Mouse (Mus musculus) stomach, embryonic 16.5 days (tissue): ENCODE data around the gene Olfr96. TPM values are rescaled to one million over a fixed set of nuclear protein-coding genes. Genes with fewer than 3 reads are reported as not detected.
"Not testable (repeated sequence)": the region's sequence is repeated elsewhere in the genome, so short reads cannot be mapped to it uniquely, and the experiment has no call there.

Experiments
- ATAC-seq: fragments of 200-750 bp; cut with Nextera tagmentation; 2 replicates; pipeline ENCODE4 v1.8.0; 2017; ENCODE audit warnings: moderate number of reproducible peaks, moderate TSS enrichment; ENCODE audit not compliant: insufficient read depth, low FRiP score
- H3K27ac ChIP-seq: fragments of 300-500 bp; sonication (generic); 2 replicates; pipeline ENCODE4 v1.5.1; 2014; ENCODE audit warnings: low read length
- H3K27me3 ChIP-seq: fragments of 300-500 bp; sonication (generic); 2 replicates; pipeline ENCODE4 v1.6.1; 2014; ENCODE audit warnings: low read length, control low read depth, mixed read lengths; ENCODE audit not compliant: control insufficient read depth, insufficient read depth
- H3K36me3 ChIP-seq: fragments of 300-500 bp; sonication (generic); 2 replicates; pipeline ENCODE4 v1.6.1; 2014; ENCODE audit warnings: low read length; ENCODE audit not compliant: control insufficient read depth, insufficient read depth
- H3K4me1 ChIP-seq: fragments of 300-500 bp; sonication (generic); 2 replicates; pipeline ENCODE4 v1.6.1; 2014; ENCODE audit warnings: low read length, control low read depth, mixed read lengths; ENCODE audit not compliant: control insufficient read depth, insufficient read depth
- H3K4me2 ChIP-seq: fragments of 300-500 bp; sonication (generic); 2 replicates; pipeline ENCODE4 v1.6.1; 2014; ENCODE audit warnings: low read depth, low read length, mixed read lengths
- H3K4me3 ChIP-seq: fragments of 300-500 bp; sonication (generic); replicated peaks from 2 replicates; pipeline ENCODE4 v1.5.1; 2014; ENCODE audit warnings: mild to moderate bottlenecking, low read length
- H3K9ac ChIP-seq: fragments of 300-500 bp; sonication (generic); 2 replicates; pipeline ENCODE4 v1.6.1; 2014; ENCODE audit warnings: low read length
- H3K9me3 ChIP-seq: fragments of 300-500 bp; sonication (generic); replicated peaks from 2 replicates; pipeline ENCODE4 v1.6.1; 2016; ENCODE audit warnings: low read length, control low read depth; ENCODE audit not compliant: control insufficient read depth
- WGBS: fragments of 180-500 bp; shearing (Covaris S2); extraction: QIAGEN DNeasy Blood & Tissue Kit; methylation state at CpG from one replicate; pipeline ENCODE4 v1.1.7; 2014; 5-methylcytosine and 5-hydroxymethylcytosine counted together
- polyA plus RNA-seq: library from polyadenylated mRNA; unstranded; fragments of >200 nt; fragmentation: Nextera tagmentation; extraction: Ambion mirVana; gene quantifications from 2 replicates; pipeline ENCODE4 v1.2.1, GENCODE M21; 2015

Gene Olfr96
- polyA plus RNA-seq, 1 experiment from 2014 or later = not detected

DNA sequence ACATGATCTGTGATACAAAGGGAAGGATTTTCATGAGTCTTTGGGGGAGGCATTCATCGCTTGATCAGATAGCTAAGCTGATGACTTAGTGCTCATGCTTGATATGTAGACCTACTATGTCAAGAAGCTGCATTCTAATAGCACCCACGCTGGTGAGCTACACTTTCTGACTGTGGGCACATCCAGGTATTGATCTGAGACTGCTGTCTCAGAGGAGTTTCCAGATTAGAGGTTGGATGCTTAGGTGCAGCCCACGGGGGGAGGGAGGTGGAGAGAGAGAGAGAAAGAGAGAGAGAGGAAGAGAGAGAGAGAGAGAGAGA, 16.1 kb upstream of the Olfr96 start:
- Histone ChIP-seq H3K27me3 (no peaks in the 10 kb centered on the region; the same call in 1 of the 2 replicates), H3K4me1 (no peaks in the 10 kb centered on the region)
- WGBS = 29% methylated on average over 3 of the region's 3 CpGs

DNA sequence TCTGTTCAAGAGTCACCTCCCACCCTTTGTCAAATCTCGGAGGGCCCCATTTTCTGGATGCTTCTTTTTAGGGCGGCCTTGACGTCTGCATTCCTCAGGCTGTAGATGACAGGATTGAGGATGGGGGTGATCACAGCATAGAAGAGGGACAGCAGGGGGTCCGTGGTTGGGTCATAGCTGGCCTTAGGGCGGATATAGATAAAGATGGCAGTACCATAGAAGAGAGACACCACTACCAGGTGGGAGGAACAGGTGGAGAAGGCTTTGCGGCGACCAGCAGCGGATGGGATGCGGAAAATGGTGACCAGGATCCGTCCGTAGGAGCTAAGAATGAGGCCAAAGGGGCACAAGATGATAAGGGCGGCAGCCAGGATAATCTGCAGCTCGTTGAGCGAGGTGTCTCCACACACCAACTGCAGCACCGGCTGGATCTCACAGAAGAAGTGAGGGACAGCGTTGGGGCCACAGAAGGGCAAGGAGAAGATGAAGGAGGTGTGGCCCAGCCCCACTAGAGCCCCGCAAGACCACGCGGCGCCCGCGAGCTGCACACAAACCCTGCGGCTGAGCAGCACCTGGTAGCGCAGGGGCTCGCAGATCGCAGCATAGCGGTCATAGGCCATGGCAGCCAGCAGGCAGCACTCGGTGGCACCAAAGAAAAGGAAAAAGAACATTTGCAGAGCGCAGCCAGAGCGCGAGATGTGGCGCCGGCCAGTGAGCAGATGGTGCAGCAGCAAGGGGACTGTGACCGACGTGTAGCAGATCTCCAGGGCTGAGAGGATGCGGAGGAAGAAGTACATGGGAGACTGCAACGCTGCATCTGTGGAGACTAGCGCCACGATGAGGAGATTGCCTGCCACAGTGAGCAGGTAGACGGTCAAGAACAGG, 8.8 kb upstream of the Olfr96 start:
- 14% methylated on average over 40 of the region's 40 CpGs for WGBS
- H3K27me3 ChIP-seq = peaks cover 12% of the 10 kb centered on the region
- no peaks in the 10 kb centered on the region for H3K4me1 ChIP-seq
- peak overlapping the region; percentile 38 for H3K4me2 ChIP-seq
- no peak for ATAC-seq
- H3K36me3 ChIP-seq = no peaks in the 10 kb centered on the region
- no peak overlapping the region for H3K27ac ChIP-seq
- no peak overlapping the region for H3K9ac ChIP-seq
- no peaks in the 10 kb centered on the region for H3K9me3 ChIP-seq
- peak overlapping the region; percentile 25 for H3K4me3 ChIP-seq

More for the DNA sequence above, 16.1 kb upstream of the Olfr96 start:
- no peak overlapping the region for H3K4me3 ChIP-seq
- H3K27ac ChIP-seq = no peak overlapping the region
- ATAC-seq = no peak
- H3K9me3 ChIP-seq = no peaks in the 10 kb centered on the region
- H3K9ac ChIP-seq = no peak overlapping the region
- no peaks in the 10 kb centered on the region for H3K36me3 ChIP-seq
- no peak overlapping the region for H3K4me2 ChIP-seq

DNA sequence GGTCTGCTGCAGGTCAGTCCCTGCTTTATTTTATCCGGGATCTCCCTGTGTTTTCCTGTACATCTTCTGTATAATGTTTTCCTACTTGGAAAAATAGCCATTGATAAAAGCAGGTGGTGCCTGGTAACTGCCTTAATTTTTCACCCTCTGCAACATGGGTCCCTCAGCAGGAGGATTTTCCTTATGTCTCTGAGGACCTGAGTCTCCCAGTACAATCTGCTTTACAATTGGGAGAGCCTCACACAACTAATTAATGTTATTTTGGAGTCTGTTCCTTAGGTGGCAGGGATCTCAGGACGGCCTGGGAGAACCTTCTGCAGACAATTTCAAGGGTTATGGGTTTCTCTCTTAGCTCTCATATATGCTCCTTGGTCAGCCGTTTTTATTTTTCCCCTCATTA, 6.9 kb upstream of the Olfr96 start, which contains the start of gene Olfr95:
Olfr95 (minus strand) TSS at position 101 of the 400 bp plus-strand sequence.
- H3K27ac ChIP-seq = no peak within 1 kb of the TSS
- no peak within 1 kb of the TSS for H3K4me2 ChIP-seq
- ATAC-seq = no peak
- H3K9ac ChIP-seq = no peak within 1 kb of the TSS
- 73% methylated on average over 3 of the region's 3 CpGs for WGBS
- no peaks in the 10 kb centered on the region for H3K4me1 ChIP-seq
- peaks cover 12% of the 10 kb centered on the region for H3K27me3 ChIP-seq
- no peaks in the 10 kb centered on the region for H3K36me3 ChIP-seq
- no peak within 1 kb of the TSS for H3K4me3 ChIP-seq
- 0 out of 2 replicates have a peak, but pooled peaks cover 3% of the 10 kb centered on the region for H3K9me3 ChIP-seq

DNA sequence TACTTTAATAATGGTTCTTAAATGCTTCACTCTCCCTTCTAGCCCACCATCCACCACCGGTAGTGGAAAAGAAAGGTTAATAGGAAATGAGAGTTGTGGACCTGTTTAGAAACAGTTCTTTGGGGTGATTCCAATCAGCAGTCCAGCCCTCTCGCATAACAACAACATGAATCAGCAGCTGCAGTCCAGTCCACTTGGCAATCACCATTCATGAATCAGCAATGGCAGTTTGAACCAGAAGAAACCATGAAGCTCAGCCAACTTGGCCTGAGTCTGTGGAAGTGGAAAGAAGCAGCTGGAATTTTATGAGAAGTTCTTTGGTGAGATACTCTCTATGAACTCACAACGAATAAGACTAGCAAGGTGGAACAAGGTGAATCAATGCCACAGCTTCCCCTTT, 1.5 kb upstream of the Olfr96 start:
- Histone ChIP-seq H3K9ac (no peak overlapping the region), H3K4me3 (no peak overlapping the region), H3K27me3 (no peaks in the 10 kb centered on the region), H3K36me3 (no peaks in the 10 kb centered on the region), H3K27ac (no peak overlapping the region), H3K4me2 (no peak overlapping the region), H3K9me3 (0 out of 2 replicates have a peak, but pooled peaks cover 3% of the 10 kb centered on the region), H3K4me1 (no peaks in the 10 kb centered on the region)
- no peak for ATAC-seq
- WGBS = 81% methylated on average over 3 of the region's 3 CpGs

DNA sequence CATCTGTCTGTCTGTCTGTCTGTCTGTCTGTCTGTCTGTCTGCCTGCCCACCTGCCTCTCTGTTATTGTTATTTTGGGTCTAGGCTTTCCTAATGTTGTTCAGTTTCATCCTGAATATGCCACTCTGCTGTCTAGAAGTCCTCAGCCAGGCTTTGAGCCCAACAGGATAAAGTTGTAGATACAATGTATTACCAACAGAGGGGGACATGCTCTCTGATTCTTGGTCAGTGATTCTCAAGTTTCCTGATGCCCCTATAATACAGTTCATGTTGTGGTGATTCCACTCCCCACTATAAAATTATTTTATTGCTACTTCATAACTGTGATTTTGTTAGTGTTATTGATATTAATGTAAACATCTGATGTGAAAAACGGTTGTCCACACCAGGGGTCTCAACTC, 1.9 kb downstream of the Olfr96 start:
- H3K4me2 ChIP-seq = no peak overlapping the region
- H3K4me3 ChIP-seq = no peak overlapping the region
- WGBS = 13% methylated on average over 1 of the region's 1 CpGs
- H3K9ac ChIP-seq = no peak overlapping the region
- H3K9me3 ChIP-seq = 0 out of 2 replicates have a peak, but pooled peaks cover 3% of the 10 kb centered on the region
- no peaks in the 10 kb centered on the region for H3K27me3 ChIP-seq
- no peaks in the 10 kb centered on the region for H3K4me1 ChIP-seq
- H3K36me3 ChIP-seq = no peaks in the 10 kb centered on the region
- no peak for ATAC-seq
- H3K27ac ChIP-seq = no peak overlapping the region

DNA sequence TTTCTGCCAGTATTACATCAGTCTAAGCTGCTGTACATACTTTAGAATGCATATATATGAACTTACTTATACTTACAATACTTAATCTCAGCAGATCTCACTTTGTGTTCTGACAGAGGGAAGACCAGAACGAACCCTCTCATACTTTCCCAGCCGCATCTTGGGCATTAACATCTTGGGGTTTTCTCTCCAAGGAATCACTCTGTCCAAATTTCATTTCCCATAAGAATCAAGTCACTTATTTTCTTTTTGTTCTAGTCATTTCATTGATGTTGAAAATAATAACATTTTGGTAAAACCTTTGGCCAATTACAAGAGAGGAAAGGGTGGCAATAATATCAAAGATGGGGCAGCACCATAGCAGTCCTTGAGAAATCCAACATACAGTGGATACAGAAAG, 17.3 kb downstream of the Olfr96 start, which contains the start of gene Olfr97:
Olfr97 (minus strand) TSS at position 101 of the 400 bp plus-strand sequence.
- 88% methylated on average over 2 of the region's 2 CpGs for WGBS

DNA sequence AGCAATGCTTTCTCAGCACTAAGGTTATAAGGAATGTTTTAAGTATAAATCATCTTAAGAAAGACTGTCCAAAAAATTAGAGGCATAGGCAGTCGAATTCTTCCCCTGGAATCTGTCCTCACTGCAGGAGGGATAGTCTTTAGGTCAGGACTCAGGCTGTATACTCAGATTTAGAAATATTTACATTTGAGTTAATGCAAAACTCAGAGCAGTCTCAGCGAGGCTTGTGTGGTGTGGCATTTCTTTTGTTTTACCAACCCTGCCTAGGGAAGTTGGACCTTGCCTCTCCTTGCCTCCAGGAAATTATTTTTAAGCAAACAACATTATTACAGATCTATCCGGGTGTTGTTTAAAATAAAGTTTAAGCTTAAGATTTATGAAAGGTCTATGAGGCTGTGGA, 22.3 kb downstream of the Olfr96 start:
- H3K4me1 ChIP-seq = no peaks in the 10 kb centered on the region
- H3K9me3 ChIP-seq = 0 out of 2 replicates have a peak, but pooled peaks cover 6% of the 10 kb centered on the region
- WGBS = 11% methylated on average over 3 of the region's 3 CpGs
- no peak overlapping the region for H3K4me3 ChIP-seq
- no peaks in the 10 kb centered on the region for H3K27me3 ChIP-seq
- ATAC-seq = peak; percentile 62; the same call in 1 of the 2 replicates
- H3K36me3 ChIP-seq = no peaks in the 10 kb centered on the region
- no peak overlapping the region for H3K27ac ChIP-seq
- H3K9ac ChIP-seq = no peak overlapping the region
- no peak overlapping the region for H3K4me2 ChIP-seq

More for the DNA sequence above, 17.3 kb downstream of the Olfr96 start, which contains the start of gene Olfr97:
- H3K27me3 ChIP-seq, H3K4me2 ChIP-seq, ATAC-seq, H3K36me3 ChIP-seq, H3K4me1 ChIP-seq, H3K27ac ChIP-seq, H3K4me3 ChIP-seq, H3K9me3 ChIP-seq, H3K9ac ChIP-seq: not testable (repeated sequence)

DNA sequence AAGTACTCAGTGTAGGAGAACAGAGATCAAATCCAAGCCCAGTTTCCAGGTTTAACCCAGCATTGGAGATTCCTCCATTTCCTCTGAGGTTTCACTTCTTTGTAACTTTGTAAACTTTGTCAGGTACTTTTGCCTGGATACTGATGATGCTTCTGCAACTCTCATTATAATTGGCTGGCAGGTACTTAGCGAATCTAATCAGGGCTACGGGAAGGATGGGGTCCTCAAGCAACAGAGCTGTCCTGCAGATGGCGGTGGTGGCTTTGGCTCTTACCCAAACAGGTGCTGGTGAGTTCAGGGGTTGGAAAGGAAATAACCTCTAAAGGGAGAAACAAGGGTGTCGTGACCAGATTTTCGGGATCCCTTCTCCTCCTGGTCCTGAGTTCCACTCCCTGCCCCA, 26.8 kb downstream of the Olfr96 start:
- H3K9ac ChIP-seq = no peak overlapping the region
- 32% methylated on average over 5 of the region's 5 CpGs for WGBS
- no peak for ATAC-seq
- no peaks in the 10 kb centered on the region for H3K4me1 ChIP-seq
- no peak overlapping the region for H3K4me3 ChIP-seq
- no peaks in the 10 kb centered on the region for H3K27me3 ChIP-seq
- no peak overlapping the region for H3K4me2 ChIP-seq
- no peak overlapping the region for H3K27ac ChIP-seq
- no peaks in the 10 kb centered on the region for H3K36me3 ChIP-seq
- no peaks in the 10 kb centered on the region for H3K9me3 ChIP-seq

DNA sequence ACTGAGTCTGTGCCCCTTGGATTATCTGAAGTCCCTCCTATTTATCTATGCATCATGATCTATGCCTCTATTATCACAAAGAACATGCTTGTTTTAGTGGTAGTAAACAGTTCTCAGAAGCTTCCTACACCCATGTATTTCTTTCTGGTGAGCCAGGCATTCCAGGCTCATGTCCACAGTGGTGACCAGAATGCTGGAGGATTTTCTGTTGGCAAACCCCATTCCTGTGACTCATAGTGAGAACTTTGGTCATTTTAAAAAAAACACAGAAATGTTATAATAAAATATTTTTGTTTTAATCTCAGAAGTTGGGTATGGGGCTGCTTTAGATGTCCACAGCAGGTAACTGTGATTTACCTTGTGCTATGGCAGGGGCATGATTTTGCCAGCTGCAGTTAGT, 29.5 kb downstream of the Olfr96 start:
- H3K9ac ChIP-seq = no peak overlapping the region
- H3K4me1 ChIP-seq = no peaks in the 10 kb centered on the region
- no peak overlapping the region for H3K4me3 ChIP-seq
- no peak overlapping the region for H3K27ac ChIP-seq
- ATAC-seq = no peak
- no peaks in the 10 kb centered on the region for H3K36me3 ChIP-seq
- no peak overlapping the region for H3K4me2 ChIP-seq
- no peaks in the 10 kb centered on the region for H3K27me3 ChIP-seq
- no peaks in the 10 kb centered on the region for H3K9me3 ChIP-seq
